Mouse (Mus musculus) hindbrain, embryonic 15.5 days (tissue): ENCODE data around the gene Plagl2. TPM values are rescaled to one million over a fixed set of nuclear protein-coding genes. Genes with fewer than 3 reads are reported as not detected.

Source experiments
- polyA plus RNA-seq: library from polyadenylated mRNA; unstranded; fragments of >200 nt; fragmentation: Nextera tagmentation; extraction: Ambion mirVana; gene quantifications from 2 replicates; pipeline ENCODE4 v1.2.1, GENCODE M21; 2015

The Plagl2 gene
- polyA plus RNA-seq, 1 experiment from 2014 or later, result 6.2 TPM

Other genes starting within 250 kb of the Plagl2 start
- gene Pdrg1, start 226.0 kb downstream of the Plagl2 start, polyA plus RNA-seq, result 234 TPM in 2 replicates
- gene Xkr7, start 209.6 kb downstream of the Plagl2 start, polyA plus RNA-seq, result 1.9 and 2.1 TPM in 2 replicates
- gene Ccm2l, start 175.5 kb downstream of the Plagl2 start, polyA plus RNA-seq, result 2.0 and 2.1 TPM in 2 replicates
- 3.7 and 4.4 TPM in 2 replicates for gene Hck, start 133.0 kb downstream of the Plagl2 start, polyA plus RNA-seq
- gene Tm9sf4, start 80.1 kb downstream of the Plagl2 start, polyA plus RNA-seq, result 77.8 and 85.6 TPM in 2 replicates
- gene Tspyl3, start 16.0 kb downstream of the Plagl2 start, polyA plus RNA-seq, result 42.5 and 46.9 TPM in 2 replicates
- gene Pofut1, start 107 bp upstream of the Plagl2 start, polyA plus RNA-seq, result 5.5 and 5.6 TPM in 2 replicates
- 22.8 and 23.1 TPM in 2 replicates for gene Kif3b, start 50.0 kb upstream of the Plagl2 start, polyA plus RNA-seq
- gene Asxl1, start 104.4 kb upstream of the Plagl2 start, polyA plus RNA-seq, result 13.8 and 14.1 TPM in 2 replicates